Comparison of ENCODE assay signal across 8 mouse cellular contexts in the genomic region with DNA sequence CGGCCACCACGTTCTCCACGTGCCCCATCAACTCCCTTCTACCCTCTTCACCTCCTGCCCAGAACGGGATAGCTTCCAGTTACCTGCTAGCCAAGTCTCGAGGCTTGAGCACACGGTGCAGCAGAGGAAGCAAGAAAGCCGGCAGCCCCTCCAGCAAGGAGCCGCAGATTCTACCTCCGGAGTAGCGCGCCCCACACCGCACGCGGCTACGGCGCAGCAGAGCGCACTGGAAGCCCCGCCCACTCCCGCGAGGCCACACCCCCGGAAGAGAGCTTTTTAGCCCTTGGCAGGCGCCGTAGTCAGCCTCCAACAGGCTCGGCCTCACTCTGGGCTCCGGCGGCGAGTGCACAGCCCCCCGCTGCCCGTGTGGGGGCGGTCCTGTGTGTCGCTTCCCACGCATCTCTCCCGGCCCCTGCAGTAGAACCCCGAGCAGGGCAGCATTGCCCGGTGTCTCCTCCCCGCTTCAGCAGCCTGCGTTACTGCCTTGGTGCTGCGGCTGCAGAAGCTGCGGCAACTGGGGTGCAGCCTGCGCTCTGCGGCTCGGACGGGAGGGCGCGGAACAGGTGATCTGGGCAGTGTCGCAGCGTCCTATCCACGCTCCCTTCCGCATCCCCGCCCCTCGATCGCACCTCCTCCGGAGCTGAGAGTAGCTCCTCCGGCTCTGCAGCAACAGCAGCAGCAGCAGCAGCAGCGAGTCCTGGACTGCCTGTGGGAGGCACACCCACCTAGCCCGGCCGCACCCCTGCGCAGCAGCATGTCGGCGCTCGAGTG. TPM values are rescaled to one million over a fixed set of nuclear protein-coding genes. Genes with fewer than 3 reads are reported as not detected.
A peak's percentile ranks its signal among the peaks of the same experiment; 100 is the strongest.
DNase-seq lines count a peak whose midpoint lies in the region; ATAC-seq lines count a peak whose summit lies in the region.

A gene (minus strand): TSS at position 239 of the 771 bp plus-strand sequence.
A gene (plus strand): TSS at position 567 of the 771 bp plus-strand sequence.

- WGBS in lung, embryonic 16.5 days, result 0% methylated on average over 58 of the region's 61 CpGs

- peak within 1 kb of the TSS; percentile 100 for H3K4me2 ChIP-seq in lung, embryonic 16.5 days (ENCODE audit: low read depth, low read length)

- H3K4me1 ChIP-seq in lung, embryonic 16.5 days (replicated peaks; ENCODE audit: control insufficient read depth, insufficient read depth, low read length), result peaks cover 14% of the 10 kb centered on the region; the same call in 1 of the 2 replicates

- peak within 1 kb of the TSS; percentile 88 for H3K27ac ChIP-seq in lung, embryonic 16.5 days (ENCODE audit: low read length)

- peak within 1 kb of the TSS; percentile 71 for H3K9ac ChIP-seq in lung, embryonic 16.5 days (ENCODE audit: low read length)

- H3K4me3 ChIP-seq in lung, embryonic 16.5 days (ENCODE audit: low read length), result peak within 1 kb of the TSS; percentile 76

- DNase-seq in MEL-GATA-1-ER (ENCODE audit: extremely low read depth, low read depth), result peak; percentile 85
- DNase-seq in cerebellum, adult 8-10 months, result peak; percentile 96
- DNase-seq in forelimb bud, embryonic 11.5 days (ENCODE audit: low read depth, low spot score), result peak; percentile 91
- DNase-seq in layer of hippocampus, adult 9-10 months (ENCODE audit: low spot score), result peak; percentile 80
- peak; percentile 88 for DNase-seq in ovary, postnatal 10 days (ENCODE audit: low spot score)
- DNase-seq in thymus, postnatal 10 days (ENCODE audit: low spot score in 2 of 2), result peak; percentile 97 to 99

- no peaks in the 10 kb centered on the region for H3K9me3 ChIP-seq in lung, embryonic 16.5 days (ENCODE audit: control insufficient read depth, low read length)

- no peaks in the 10 kb centered on the region for H3K36me3 ChIP-seq in lung, embryonic 16.5 days (ENCODE audit: control insufficient read depth, insufficient read depth, low read length)

- no peaks in the 10 kb centered on the region for H3K27me3 ChIP-seq in lung, embryonic 16.5 days (ENCODE audit: control insufficient read depth, insufficient read depth, low read depth, low read length)

- ATAC-seq in hematopoietic stem cell, adult 5-6 weeks (replicated peaks in 1 of 2; ENCODE audit: insufficient read depth in 1 of 2, low FRiP score in 2 of 2, low TSS enrichment in 1 of 2, low read depth in 1 of 2, poor library complexity in 2 of 2, severe bottlenecking in 2 of 2), result peak; percentile 86 to 91
- peak; percentile 97 for ATAC-seq in lung, embryonic 16.5 days (ENCODE audit: low read depth)

RNA-seq across cellular contexts. Expression of the first gene that starts in this region (rescaled TPM):
- total RNA-seq in hematopoietic stem cell, adult 5-6 weeks (2017), result 23.8 and 34.0 TPM in 2 replicates
- polyA plus RNA-seq in lung, embryonic 16.5 days (2015; fragmentation: Nextera tagmentation; extraction: Ambion mirVana), result 7.1 and 7.2 TPM in 2 replicates

RNA-seq across cellular contexts. Expression of the second gene that starts in this region (rescaled TPM):
- total RNA-seq in hematopoietic stem cell, adult 5-6 weeks (2017), result 4.4 and 6.0 TPM in 2 replicates
- 6.3 and 6.6 TPM in 2 replicates for polyA plus RNA-seq in lung, embryonic 16.5 days (2015; fragmentation: Nextera tagmentation; extraction: Ambion mirVana)

Comparison
In these comparisons a context has a peak if more than half of its experiments do, and no peak if none do; other contexts are left out.
1. Peak in every context shown above with its lines: DNase-seq, ATAC-seq, H3K4me3 ChIP-seq and H3K27ac ChIP-seq.